In the genomic region with DNA sequence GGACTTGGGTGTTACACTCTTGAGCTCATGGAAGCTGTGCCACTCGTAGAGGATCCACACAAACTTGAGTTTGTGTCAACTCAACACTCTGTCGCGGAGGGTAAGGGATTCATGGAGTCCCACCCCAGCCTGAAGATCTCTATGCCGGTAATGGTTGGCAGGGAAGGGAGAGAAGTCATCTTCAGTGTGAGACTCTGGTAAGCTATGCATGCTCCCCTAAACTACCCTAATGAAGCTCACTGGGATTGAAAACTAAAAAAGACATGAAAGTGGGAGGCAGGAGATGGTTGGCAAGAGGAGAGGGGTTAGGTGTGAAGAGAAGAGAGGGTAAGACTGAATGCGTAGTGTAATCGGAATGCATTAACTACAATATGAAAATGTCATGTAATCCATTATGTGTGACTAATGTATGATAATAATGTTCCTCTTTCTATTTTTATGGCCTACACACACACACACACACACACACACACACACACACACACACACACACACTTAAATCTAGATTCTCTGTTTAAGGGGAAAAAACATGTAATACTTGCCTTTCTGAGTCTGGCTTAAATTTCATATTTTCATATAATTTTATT, we compare ENCODE assay signal across 33 mouse cellular contexts. TPM values are rescaled to one million over a fixed set of nuclear protein-coding genes. Genes with fewer than 3 reads are reported as not detected.
DNase-seq lines count a peak whose midpoint lies in the region; ATAC-seq and TF ChIP-seq lines count a peak whose summit lies in the region.
"Had no signal": no experiment of that assay in that cellular context is flagged by ENCODE, and none has a peak within 500 bp of the region (broad histone marks: within the 10 kb centered on the region; RNA-seq: fewer than 3 reads in every experiment).

No protein-coding gene starts in this region.

- H3K27me3 ChIP-seq in liver, postnatal 0 days (ENCODE audit: insufficient read depth, low read length) = no peaks in the 10 kb centered on the region
- H3K27me3 ChIP-seq in liver, embryonic 11.5 days (replicated peaks; ENCODE audit: control insufficient read depth, insufficient read depth, low read length) = no peaks in the 10 kb centered on the region
- no peaks in the 10 kb centered on the region for H3K27me3 ChIP-seq in forebrain, postnatal 0 days (ENCODE audit: insufficient read depth, low read length)
- H3K27me3 ChIP-seq: forebrain, embryonic 12.5 days; heart, embryonic 15.5 days; liver, embryonic 12.5 days; Patski had no signal

- H3K4me2 ChIP-seq in liver, postnatal 0 days (ENCODE audit: low read depth, low read length) = no peak overlapping the region
- no peak overlapping the region for H3K4me2 ChIP-seq in liver, embryonic 11.5 days
- no peak overlapping the region for H3K4me2 ChIP-seq in forebrain, postnatal 0 days (ENCODE audit: low read depth)
- H3K4me2 ChIP-seq: forebrain, embryonic 12.5 days; heart, embryonic 15.5 days; hindbrain, embryonic 14.5 days; liver, embryonic 12.5 days had no signal

- DNase-seq in liver, postnatal 0 days = no peak
- DNase-seq in liver, embryonic 11.5 days (ENCODE audit: low spot score) = no peak
- peak; percentile 40 for DNase-seq in CD4-positive helper T cell, adult 2 months (ENCODE audit: low read depth, low spot score)
- DNase-seq in naive thymus-derived CD4-positive, alpha-beta T cell, adult 2 months (ENCODE audit: low read depth) = peak; percentile 34
- DNase-seq in lung, postnatal 4 days = no peak
- no peak for DNase-seq in forebrain, postnatal 0 days
- DNase-seq in urinary bladder, postnatal 14 days (ENCODE audit: low spot score) = no peak
- DNase-seq: adrenal gland, postnatal 14 days; cerebellum, adult 2 months; cerebellum, postnatal 14 days; gastrocnemius, postnatal 10 days; kidney, adult 11 months; kidney, postnatal 14 days; layer of hippocampus, adult 9-11 months; lung, adult 18-20 months; midbrain, embryonic 14.5 days; right cerebral cortex, postnatal 4 days; thymus, postnatal 25 days had no signal

- TF ChIP-seq CTCF in liver, postnatal 0 days (IDR thresholded peaks at IDR 0.05; ENCODE audit: low read depth) = no peak
- no peak for TF ChIP-seq CTCF in bone marrow, adult 2 months (IDR thresholded peaks at IDR 0.05; ENCODE audit: control insufficient read depth, insufficient read depth, low read length)
- TF ChIP-seq CTCF in forebrain, postnatal 0 days (IDR thresholded peaks at IDR 0.05; ENCODE audit: low read depth) = no peak

- 79% methylated on average over 6 of the region's 6 CpGs for WGBS in liver, postnatal 0 days (ENCODE audit: insufficient replicate concordance)
- WGBS in liver, embryonic 11.5 days = 84% methylated on average over 6 of the region's 6 CpGs
- 65% methylated on average over 6 of the region's 6 CpGs for WGBS in bone marrow, adult 2 months
- WGBS in forebrain, postnatal 0 days = 87% methylated on average over 6 of the region's 6 CpGs

- H3K4me1 ChIP-seq in liver, postnatal 0 days (ENCODE audit: insufficient read depth) = no peaks in the 10 kb centered on the region
- H3K4me1 ChIP-seq in liver, embryonic 11.5 days (replicated peaks; ENCODE audit: control insufficient read depth, insufficient read depth, low read length) = no peaks in the 10 kb centered on the region
- H3K4me1 ChIP-seq in bone marrow, adult 2 months (ENCODE audit: control insufficient read depth, insufficient read depth, low read length) = peaks cover 6% of the 10 kb centered on the region
- no peaks in the 10 kb centered on the region for H3K4me1 ChIP-seq in forebrain, postnatal 0 days (ENCODE audit: insufficient read depth)
- H3K4me1 ChIP-seq: heart, embryonic 10.5 days; liver, embryonic 12.5 days had no signal

- no peak overlapping the region for H3K9ac ChIP-seq in liver, postnatal 0 days (replicated peaks)
- H3K9ac ChIP-seq in liver, embryonic 11.5 days (ENCODE audit: low read depth, low read length) = no peak overlapping the region
- no peak overlapping the region for H3K9ac ChIP-seq in forebrain, postnatal 0 days
- H3K9ac ChIP-seq: forebrain, embryonic 12.5 days; heart, embryonic 15.5 days; hindbrain, embryonic 14.5 days; liver, embryonic 12.5 days had no signal

- ATAC-seq in liver, postnatal 0 days = no peak
- no peak for ATAC-seq in liver, embryonic 11.5 days (replicated peaks; ENCODE audit: low FRiP score)
- ATAC-seq in forebrain, postnatal 0 days = no peak
- ATAC-seq: liver, embryonic 12.5 days; lung, postnatal 0 days; Patski had no signal

- TF ChIP-seq POLR2A in bone marrow, adult 2 months (IDR thresholded peaks at IDR 0.05; ENCODE audit: borderline replicate concordance, control insufficient read depth, low read depth, low read length) = no peak

- peak overlapping the region; percentile 57 for H3K27ac ChIP-seq in liver, postnatal 0 days (ENCODE audit: low read depth)
- no peak overlapping the region for H3K27ac ChIP-seq in liver, embryonic 11.5 days (ENCODE audit: low read depth, low read length)
- H3K27ac ChIP-seq in bone marrow, adult 2 months (ENCODE audit: control insufficient read depth, insufficient read depth, low read depth, low read length, poor library complexity) = peak overlapping the region; percentile 25; the same call in 1 of the 2 replicates
- H3K27ac ChIP-seq in forebrain, postnatal 0 days (ENCODE audit: low read depth, low read length) = no peak overlapping the region
- H3K27ac ChIP-seq: forebrain, embryonic 12.5 days; heart, embryonic 10.5 days; heart, embryonic 15.5 days; hindbrain, embryonic 14.5 days; liver, embryonic 12.5 days had no signal

- H3K36me3 ChIP-seq in liver, postnatal 0 days (replicated peaks; ENCODE audit: insufficient read depth, low read length) = no peaks in the 10 kb centered on the region
- H3K36me3 ChIP-seq in liver, embryonic 11.5 days (ENCODE audit: control insufficient read depth, insufficient read depth, low read length) = no peaks in the 10 kb centered on the region
- H3K36me3 ChIP-seq in forebrain, postnatal 0 days (ENCODE audit: insufficient read depth) = no peaks in the 10 kb centered on the region
- H3K36me3 ChIP-seq: forebrain, embryonic 12.5 days; heart, embryonic 10.5 days; heart, embryonic 15.5 days; liver, embryonic 12.5 days had no signal

- no peak overlapping the region for H3K4me3 ChIP-seq in liver, postnatal 0 days (ENCODE audit: low read depth, low read length)
- H3K4me3 ChIP-seq in liver, embryonic 11.5 days (ENCODE audit: low read depth, low read length) = no peak overlapping the region
- no peak overlapping the region for H3K4me3 ChIP-seq in bone marrow, adult 2 months (replicated peaks; ENCODE audit: control insufficient read depth, low read depth, low read length)
- no peak overlapping the region for H3K4me3 ChIP-seq in forebrain, postnatal 0 days (ENCODE audit: low read depth, low read length)
- H3K4me3 ChIP-seq: erythroblast, embryonic 14.5 days; forebrain, embryonic 12.5 days; heart, embryonic 10.5 days; heart, embryonic 15.5 days; liver, embryonic 12.5 days had no signal

- no peaks in the 10 kb centered on the region for H3K9me3 ChIP-seq in liver, postnatal 0 days (ENCODE audit: low read length)
- no peaks in the 10 kb centered on the region for H3K9me3 ChIP-seq in liver, embryonic 11.5 days (ENCODE audit: control insufficient read depth, low read length)
- H3K9me3 ChIP-seq in forebrain, postnatal 0 days (ENCODE audit: low read length) = no peaks in the 10 kb centered on the region
- H3K9me3 ChIP-seq: forebrain, embryonic 12.5 days; heart, embryonic 10.5 days; heart, embryonic 15.5 days; liver, embryonic 12.5 days had no signal

- no peak for TF ChIP-seq EP300 in liver, postnatal 0 days (IDR thresholded peaks at IDR 0.05; ENCODE audit: low read depth)

RNA-seq across cellular contexts. Expression of a gene that starts 1.5 kb away (rescaled TPM):
- 3.0 and 3.6 TPM in 2 replicates for polyA plus RNA-seq in liver, postnatal 0 days (2015; fragmentation: Nextera tagmentation; extraction: Ambion mirVana)
- polyA plus RNA-seq in liver, embryonic 11.5 days (2014; fragmentation: Nextera tagmentation; extraction: Ambion mirVana) = 0.96 and 1.7 TPM in 2 replicates
- 32.7 and 44.2 TPM in 2 replicates for polyA plus RNA-seq in bone marrow, adult 2 months (2011; ENCODE audit: insufficient read depth, insufficient read length, low replicate concordance, missing spikeins)
- total RNA-seq in forebrain, postnatal 0 days (2014; rRNA removed) = 0.19 and 0.46 TPM in 2 replicates
- 0.43 and 0.46 TPM in 2 replicates for polyA plus RNA-seq in forebrain, postnatal 0 days (2015; fragmentation: Nextera tagmentation; extraction: Ambion mirVana)
- polyA plus RNA-seq: erythroblast, embryonic 14.5 days had no signal

RNA-seq across cellular contexts. Expression of a gene that starts 25.7 kb away (rescaled TPM):
- polyA plus RNA-seq in liver, postnatal 0 days (2015; fragmentation: Nextera tagmentation; extraction: Ambion mirVana) = 0.07 and 0.54 TPM in 2 replicates
- polyA plus RNA-seq in liver, embryonic 11.5 days (2014; fragmentation: Nextera tagmentation; extraction: Ambion mirVana) = 0.63 and 1.2 TPM in 2 replicates
- polyA plus RNA-seq in bone marrow, adult 2 months (2011; ENCODE audit: insufficient read depth, insufficient read length, low replicate concordance, missing spikeins) = 6.5 and 11.2 TPM in 2 replicates
- total RNA-seq in forebrain, postnatal 0 days (2014; rRNA removed) = not detected in 2 replicates
- not detected in 2 replicates for polyA plus RNA-seq in forebrain, postnatal 0 days (2015; fragmentation: Nextera tagmentation; extraction: Ambion mirVana)
- polyA plus RNA-seq: kidney, embryonic 14.5 days; limb, embryonic 11.5 days; neural tube, embryonic 11.5 days had no signal

RNA-seq across cellular contexts. Expression of a gene that starts 48.7 kb away (rescaled TPM):
- polyA plus RNA-seq in liver, postnatal 0 days (2015; fragmentation: Nextera tagmentation; extraction: Ambion mirVana) = 0.12 TPM in 1 of 2 replicates, not detected in the other
- polyA plus RNA-seq in liver, embryonic 11.5 days (2014; fragmentation: Nextera tagmentation; extraction: Ambion mirVana) = 0.75 TPM in 1 of 2 replicates, not detected in the other
- not detected in 2 replicates for polyA plus RNA-seq in bone marrow, adult 2 months (2011; ENCODE audit: insufficient read depth, insufficient read length, low replicate concordance, missing spikeins)
- total RNA-seq in forebrain, postnatal 0 days (2014; rRNA removed) = 0.29 and 1.0 TPM in 2 replicates
- polyA plus RNA-seq in forebrain, postnatal 0 days (2015; fragmentation: Nextera tagmentation; extraction: Ambion mirVana) = 0.08 TPM in 2 replicates
- total RNA-seq: adrenal gland, postnatal 14 days; gastrocnemius, postnatal 10 days; hematopoietic stem cell, adult 5-6 weeks; monocyte, adult 5-6 weeks; neutrophil, adult 5-6 weeks had no signal
- polyA plus RNA-seq: forebrain, embryonic 12.5 days; heart, embryonic 10.5 days; heart, embryonic 15.5 days; lung, postnatal 0 days; midbrain, embryonic 14.5 days had no signal

RNA-seq across cellular contexts. Expression of a gene that starts 48.8 kb away (rescaled TPM):
- 12.5 and 14.1 TPM in 2 replicates for polyA plus RNA-seq in liver, postnatal 0 days (2015; fragmentation: Nextera tagmentation; extraction: Ambion mirVana)
- polyA plus RNA-seq in liver, embryonic 11.5 days (2014; fragmentation: Nextera tagmentation; extraction: Ambion mirVana) = 20.8 and 23.9 TPM in 2 replicates
- 27.7 and 34.2 TPM in 2 replicates for polyA plus RNA-seq in bone marrow, adult 2 months (2011; ENCODE audit: insufficient read depth, insufficient read length, low replicate concordance, missing spikeins)
- 22.1 and 26.1 TPM in 2 replicates for total RNA-seq in forebrain, postnatal 0 days (2014; rRNA removed)
- polyA plus RNA-seq in forebrain, postnatal 0 days (2015; fragmentation: Nextera tagmentation; extraction: Ambion mirVana) = 14.8 and 17.2 TPM in 2 replicates

RNA-seq across cellular contexts. Expression of a gene that starts 48.8 kb away (rescaled TPM):
- 19.0 and 22.8 TPM in 2 replicates for polyA plus RNA-seq in liver, postnatal 0 days (2015; fragmentation: Nextera tagmentation; extraction: Ambion mirVana)
- 35.1 and 36.8 TPM in 2 replicates for polyA plus RNA-seq in liver, embryonic 11.5 days (2014; fragmentation: Nextera tagmentation; extraction: Ambion mirVana)
- 9.1 and 17.6 TPM in 2 replicates for polyA plus RNA-seq in bone marrow, adult 2 months (2011; ENCODE audit: insufficient read depth, insufficient read length, low replicate concordance, missing spikeins)
- total RNA-seq in forebrain, postnatal 0 days (2014; rRNA removed) = 5.2 and 5.3 TPM in 2 replicates
- 13.5 and 20.5 TPM in 2 replicates for polyA plus RNA-seq in forebrain, postnatal 0 days (2015; fragmentation: Nextera tagmentation; extraction: Ambion mirVana)

Comparison
In these comparisons a context has a peak if more than half of its experiments do, and no peak if none do; other contexts are left out.
1. H3K27ac ChIP-seq: peak in liver, postnatal 0 days (single experiment) and bone marrow, adult 2 months (single experiment); none in liver, embryonic 11.5 days (single experiment) and forebrain, postnatal 0 days (single experiment).
2. DNase-seq: peak in CD4-positive helper T cell, adult 2 months (single experiment) and naive thymus-derived CD4-positive, alpha-beta T cell, adult 2 months (single experiment); none in liver, postnatal 0 days (single experiment), liver, embryonic 11.5 days (single experiment), lung, postnatal 4 days (0 of 2), forebrain, postnatal 0 days (single experiment) and urinary bladder, postnatal 14 days (single experiment).